Mouse (Mus musculus) erythroblast, embryonic 14.5 days (primary cell): ENCODE measurements around the gene Olfr1177-ps. TPM values are rescaled to one million over a fixed set of nuclear protein-coding genes. Genes with fewer than 3 reads are reported as not detected.

Source experiments
- H3K27me3 ChIP-seq: 2 replicates; pipeline ENCODE4 v1.6.1; 2012; ENCODE audit warnings: inconsistent platforms; ENCODE audit not compliant: control insufficient read depth
- H3K36me3 ChIP-seq: 2 replicates; pipeline ENCODE4 v1.6.1; 2012; ENCODE audit warnings: mild to moderate bottlenecking, inconsistent platforms; ENCODE audit not compliant: control insufficient read depth
- H3K4me1 ChIP-seq: 2 replicates; pipeline ENCODE4 v1.6.1; 2012; ENCODE audit warnings: inconsistent platforms; ENCODE audit not compliant: control insufficient read depth
- H3K4me3 ChIP-seq: replicated peaks from 2 replicates; pipeline ENCODE3; 2012; ENCODE audit warnings: moderate library complexity, mild to moderate bottlenecking, inconsistent platforms
- H3K9me3 ChIP-seq: 2 replicates; pipeline ENCODE4 v1.6.1; 2012; ENCODE audit warnings: low read length, inconsistent platforms, mixed read lengths; ENCODE audit not compliant: control insufficient read depth
- GATA1 ChIP-seq: IDR thresholded peaks from 2 replicates; pipeline ENCODE4 v1.6.1; 2012; ENCODE audit warnings: low read length, inconsistent platforms, mixed read lengths
- TAL1 ChIP-seq: IDR thresholded peaks from 3 replicates; pipeline ENCODE4 v1.6.1; 2012; ENCODE audit warnings: low read length, inconsistent platforms, mixed read lengths
- polyA plus RNA-seq: library from polyadenylated mRNA; stranded (reverse); fragments of >175 nt; gene quantifications from 2 replicates; pipeline ENCODE4 v1.2.3, GENCODE M21; 2012

The Olfr1177-ps gene
- polyA plus RNA-seq, result not detected in 2 replicates

- no peaks in the 10 kb centered on the region for H3K36me3 ChIP-seq
- H3K4me1 ChIP-seq, result no peaks in the 10 kb centered on the region
- H3K27me3 ChIP-seq, result no peaks in the 10 kb centered on the region
- no peak within 1 kb of the TSS for H3K4me3 ChIP-seq
- no peaks in the 10 kb centered on the region for H3K9me3 ChIP-seq
- no peak for TF ChIP-seq GATA1
- no peak for TF ChIP-seq TAL1
Measured at GRCm38 (mm10) chr2:88346392-88346791, at the start of gene Olfr1177-ps. Olfr1177-ps (minus strand) TSS chr2:88346492.

- Histone ChIP-seq H3K4me3 (no peak within 1 kb of the TSS), H3K36me3 (no peaks in the 10 kb centered on the region), H3K4me1 (no peaks in the 10 kb centered on the region), H3K9me3 (0 out of 2 replicates have a peak, but pooled peaks cover 2% of the 10 kb centered on the region), H3K27me3 (no peaks in the 10 kb centered on the region)
- TF ChIP-seq GATA1 (no peak), TAL1 (no peak)
Measured at GRCm38 (mm10) chr2:88386762-88387161, 40.5 kb upstream of the Olfr1177-ps start, which contains the start of gene Olfr1178. Olfr1178 (plus strand) TSS chr2:88387062.

- Histone ChIP-seq H3K4me1 (no peaks in the 10 kb centered on the region), H3K36me3 (no peaks in the 10 kb centered on the region), H3K9me3 (no peaks in the 10 kb centered on the region), H3K4me3 (no peak overlapping the region), H3K27me3 (no peaks in the 10 kb centered on the region)
- TF ChIP-seq TAL1 (no peak), GATA1 (no peak)
Measured at GRCm38 (mm10) chr2:88356304-88356703, 10.0 kb upstream of the Olfr1177-ps start.

GRCm38 (mm10) chr2:88336421-88336820 lies 9.9 kb downstream of the Olfr1177-ps start, which contains the start of gene Olfr1176:
Olfr1176 (plus strand) TSS chr2:88336721.
- Histone ChIP-seq H3K4me1 (no peaks in the 10 kb centered on the region), H3K27me3 (no peaks in the 10 kb centered on the region)
- TF ChIP-seq GATA1 (no peak), TAL1 (no peak)

DNA sequence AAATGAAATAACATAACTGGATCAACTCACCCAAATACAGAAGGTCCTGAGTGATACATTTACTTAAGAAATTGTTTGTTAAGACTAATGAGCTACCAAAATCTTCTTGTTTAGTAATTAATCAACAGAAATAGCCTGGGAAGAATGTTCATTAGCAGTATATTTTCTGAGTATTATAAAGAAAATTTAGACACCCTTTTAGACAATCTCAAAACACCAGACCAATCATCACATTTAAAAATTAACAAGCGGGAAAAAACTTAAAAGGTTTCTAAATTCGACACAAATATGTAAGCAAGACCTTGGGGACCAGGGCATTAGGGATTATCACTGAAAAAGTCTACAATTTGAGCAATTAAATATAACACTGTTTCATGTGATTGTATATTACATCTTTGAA lies 19.2 kb downstream of the Olfr1177-ps start, which contains the start of gene Olfr1175-ps:
TSS of gene Olfr1175-ps (minus strand) at position 101 of the 400 bp plus-strand sequence.
- no peak within 1 kb of the TSS for H3K4me3 ChIP-seq
- no peak for TF ChIP-seq TAL1
- no peak for TF ChIP-seq GATA1
- H3K9me3 ChIP-seq, result no peaks in the 10 kb centered on the region
- no peaks in the 10 kb centered on the region for H3K36me3 ChIP-seq
- H3K27me3 ChIP-seq, result no peaks in the 10 kb centered on the region
- no peaks in the 10 kb centered on the region for H3K4me1 ChIP-seq

More at GRCm38 (mm10) chr2:88336421-88336820, 9.9 kb downstream of the Olfr1177-ps start, which contains the start of gene Olfr1176:
- Histone ChIP-seq H3K4me3 (no peak within 1 kb of the TSS), H3K36me3 (no peaks in the 10 kb centered on the region), H3K9me3 (no peaks in the 10 kb centered on the region)

- H3K27me3 ChIP-seq, result no peaks in the 10 kb centered on the region
- H3K4me3 ChIP-seq, result no peak within 1 kb of the TSS
- H3K36me3 ChIP-seq, result no peaks in the 10 kb centered on the region
- peaks cover 2% of the 10 kb centered on the region; the same call in 1 of the 2 replicates for H3K9me3 ChIP-seq
- TF ChIP-seq GATA1, result no peak
- no peak for TF ChIP-seq TAL1
- H3K4me1 ChIP-seq, result no peaks in the 10 kb centered on the region
Measured at GRCm38 (mm10) chr2:88315035-88315434, 31.3 kb downstream of the Olfr1177-ps start, which contains the start of gene Olfr1174-ps. Olfr1174-ps (minus strand) TSS chr2:88315135.

Other genes starting within 250 kb of the Olfr1177-ps start
- not detected in 2 replicates for gene Olfr1166, start 218.2 kb downstream of the Olfr1177-ps start, polyA plus RNA-seq
- not detected in 2 replicates for gene Olfr1167, start 191.3 kb downstream of the Olfr1177-ps start, polyA plus RNA-seq
- not detected in 2 replicates for gene Olfr1168, start 164.6 kb downstream of the Olfr1177-ps start, polyA plus RNA-seq
- gene Olfr1170, start 118.2 kb downstream of the Olfr1177-ps start, polyA plus RNA-seq, result not detected in 2 replicates
- gene Olfr1173, start 66.6 kb downstream of the Olfr1177-ps start, polyA plus RNA-seq, result not detected in 2 replicates
- not detected in 2 replicates for gene Olfr1174-ps, start 31.4 kb downstream of the Olfr1177-ps start, polyA plus RNA-seq
- not detected in 2 replicates for gene Olfr1175-ps, start 19.3 kb downstream of the Olfr1177-ps start, polyA plus RNA-seq
- 0.02 TPM in 1 of 2 replicates, not detected in the other for gene Olfr1176, start 9.8 kb downstream of the Olfr1177-ps start, polyA plus RNA-seq
- gene Olfr1178, start 40.6 kb upstream of the Olfr1177-ps start, polyA plus RNA-seq, result not detected in 2 replicates
- gene Olfr1179, start 60.0 kb upstream of the Olfr1177-ps start, polyA plus RNA-seq, result not detected in 2 replicates
- gene Olfr1180, start 72.7 kb upstream of the Olfr1177-ps start, polyA plus RNA-seq, result not detected in 2 replicates
- not detected in 2 replicates for gene Olfr1181, start 79.7 kb upstream of the Olfr1177-ps start, polyA plus RNA-seq
- gene Gm13757, start 102.6 kb upstream of the Olfr1177-ps start, polyA plus RNA-seq, result not detected in 2 replicates
- gene Olfr1183, start 108.4 kb upstream of the Olfr1177-ps start, polyA plus RNA-seq, result not detected in 2 replicates
- gene Olfr1184, start 137.1 kb upstream of the Olfr1177-ps start, polyA plus RNA-seq, result 0.01 TPM in 1 of 2 replicates, not detected in the other
- gene Olfr1185-ps1, start 146.8 kb upstream of the Olfr1177-ps start, polyA plus RNA-seq, result not detected in 2 replicates
- not detected in 2 replicates for gene Olfr1186, start 172.1 kb upstream of the Olfr1177-ps start, polyA plus RNA-seq
- not detected in 2 replicates for gene Olfr1188, start 210.4 kb upstream of the Olfr1177-ps start, polyA plus RNA-seq
- not detected in 2 replicates for gene Olfr1189, start 240.0 kb upstream of the Olfr1177-ps start, polyA plus RNA-seq